ENCODE assay signal across 25 mouse cellular contexts in the genomic region with DNA sequence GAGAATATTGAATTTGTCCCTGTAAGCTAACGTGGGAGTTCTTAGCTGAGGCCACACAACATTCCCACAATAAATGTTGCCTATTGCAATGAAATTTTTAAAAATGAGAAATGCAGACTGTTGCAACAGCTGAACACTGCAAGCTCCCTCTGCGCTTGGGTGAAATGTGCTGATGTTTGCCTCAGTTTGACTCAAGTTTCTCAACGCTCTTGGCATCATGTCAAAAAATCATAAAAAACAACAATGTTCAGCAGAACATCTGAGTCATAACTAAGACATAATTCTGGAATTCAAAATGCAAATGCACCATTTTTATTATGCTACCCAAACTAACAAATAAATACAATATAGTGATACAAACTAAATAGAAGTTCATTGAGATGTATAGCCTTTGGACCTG. TPM values are rescaled to one million over a fixed set of nuclear protein-coding genes. Genes with fewer than 3 reads are reported as not detected.
"Had no signal": no experiment of that assay in that cellular context is flagged by ENCODE, and none has a peak within 500 bp of the region (broad histone marks: within the 10 kb centered on the region; RNA-seq: fewer than 3 reads in every experiment).

No protein-coding gene starts in this region.

- H3K4me3 ChIP-seq: heart, adult 2 months; heart, embryonic 13.5 days; heart, embryonic 15.5 days; hindbrain, embryonic 13.5 days; hindbrain, embryonic 15.5 days; kidney, embryonic 15.5 days; limb, embryonic 13.5 days; limb, embryonic 15.5 days; liver, embryonic 12.5 days had no signal

- DNase-seq: gastrocnemius, postnatal 14 days; gastrocnemius, postnatal 36 days; heart, adult 2 months; heart, postnatal 14 days; heart, postnatal 36 days; kidney, adult 11 months; kidney, adult 2 months; kidney, adult 9 months; kidney, postnatal 14 days; kidney, postnatal 36 days; layer of hippocampus, adult 9-11 months; layer of hippocampus, postnatal 36 days had no signal

- H3K4me2 ChIP-seq: heart, embryonic 11.5 days; heart, embryonic 13.5 days; heart, embryonic 15.5 days; hindbrain, embryonic 13.5 days; hindbrain, embryonic 15.5 days; kidney, embryonic 15.5 days; limb, embryonic 13.5 days; limb, embryonic 15.5 days; liver, embryonic 12.5 days had no signal

- H3K4me1 ChIP-seq: heart, embryonic 15.5 days; hindbrain, embryonic 13.5 days; hindbrain, embryonic 15.5 days; kidney, embryonic 15.5 days; limb, embryonic 13.5 days; limb, embryonic 15.5 days; liver, embryonic 12.5 days had no signal

- ATAC-seq: hindbrain, postnatal 0 days; intestine, embryonic 16.5 days; liver, embryonic 12.5 days had no signal

- H3K27ac ChIP-seq: heart, adult 2 months; heart, embryonic 13.5 days; heart, embryonic 15.5 days; hindbrain, embryonic 13.5 days; hindbrain, embryonic 15.5 days; hindbrain, postnatal 0 days; kidney, embryonic 15.5 days; kidney, postnatal 0 days; limb, embryonic 13.5 days; limb, embryonic 15.5 days; liver, embryonic 12.5 days had no signal

- H3K27me3 ChIP-seq: heart, embryonic 13.5 days; heart, embryonic 15.5 days; hindbrain, embryonic 13.5 days; hindbrain, embryonic 15.5 days; kidney, embryonic 15.5 days; limb, embryonic 15.5 days; liver, embryonic 12.5 days had no signal

- H3K36me3 ChIP-seq: heart, embryonic 13.5 days; heart, embryonic 15.5 days; hindbrain, embryonic 13.5 days; hindbrain, embryonic 15.5 days; kidney, embryonic 15.5 days; limb, embryonic 13.5 days; limb, embryonic 15.5 days; liver, embryonic 12.5 days had no signal

- H3K9me3 ChIP-seq: heart, embryonic 13.5 days; heart, embryonic 15.5 days; hindbrain, embryonic 13.5 days; hindbrain, embryonic 15.5 days; kidney, embryonic 15.5 days; limb, embryonic 13.5 days; limb, embryonic 15.5 days; liver, embryonic 12.5 days had no signal

- H3K9ac ChIP-seq: heart, embryonic 13.5 days; heart, embryonic 15.5 days; hindbrain, embryonic 13.5 days; hindbrain, embryonic 15.5 days; kidney, embryonic 15.5 days; limb, embryonic 13.5 days; limb, embryonic 15.5 days; liver, embryonic 12.5 days had no signal

RNA-seq across cellular contexts. Expression of a gene that starts 52.6 kb away (rescaled TPM):
- total RNA-seq: hematopoietic stem cell, adult 5-6 weeks had no signal
